Mouse (Mus musculus): ENCODE results near the gene Gm15737. TPM values are rescaled to one million over a fixed set of nuclear protein-coding genes. Genes with fewer than 3 reads are reported as not detected.
A peak's percentile ranks its signal among the peaks of the same experiment; 100 is the strongest.

The Gm15737 gene
- polyA plus RNA-seq, 1 experiment from 2014 or later: 0.34 TPM

- H3K4me1 ChIP-seq (ENCODE audit: control insufficient read depth, insufficient read depth, low read length): peaks cover 12% of the 10 kb centered on the region
- H3K27ac ChIP-seq (ENCODE audit: low read length): no peak overlapping the region
- no peaks in the 10 kb centered on the region for H3K9me3 ChIP-seq (replicated peaks; ENCODE audit: control insufficient read depth, low read length)
- 0 out of 2 replicates have a peak, but pooled peaks cover 5% of the 10 kb centered on the region for H3K36me3 ChIP-seq (ENCODE audit: control insufficient read depth, insufficient read depth)
- WGBS: 91% methylated on average over 2 of the region's 2 CpGs
- ATAC-seq (replicated peaks; ENCODE audit: extremely low read depth, insufficient read depth, low FRiP score): no peak
- H3K4me2 ChIP-seq (ENCODE audit: low read depth, low read length): no peak overlapping the region
- H3K4me3 ChIP-seq (ENCODE audit: low read length): no peak overlapping the region
- H3K9ac ChIP-seq (ENCODE audit: low read length): no peak overlapping the region
- H3K27me3 ChIP-seq (ENCODE audit: control insufficient read depth, insufficient read depth, low read length): no peaks in the 10 kb centered on the region
Measured at GRCm38 (mm10) chr6:92843474-92843873, 25.7 kb upstream of the Gm15737 start.

DNA sequence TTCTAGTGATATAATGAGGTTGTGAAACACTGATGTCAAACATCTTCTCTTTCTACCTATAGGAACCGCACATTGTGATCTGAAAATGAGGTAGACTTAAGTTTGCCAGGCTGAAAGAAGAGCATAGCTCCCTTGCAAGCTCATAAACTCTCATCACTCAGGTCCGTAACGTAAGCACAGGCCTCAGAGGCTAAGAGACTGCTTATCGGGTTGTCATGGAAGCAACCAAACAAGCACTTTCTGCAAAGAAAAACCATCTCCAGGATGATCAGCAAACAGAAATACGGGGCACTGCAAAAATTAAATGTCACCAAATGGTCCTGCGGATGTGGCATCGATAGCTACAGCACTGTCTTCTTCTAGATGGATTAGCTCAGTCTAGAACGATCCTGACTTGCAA, 23.3 kb upstream of the Gm15737 start:
- Histone ChIP-seq H3K4me2 (ENCODE audit: low read depth, low read length) (no peak overlapping the region), H3K27ac (ENCODE audit: low read length) (peak overlapping the region; percentile 61), H3K4me1 (ENCODE audit: control insufficient read depth, insufficient read depth, low read length) (peaks cover 23% of the 10 kb centered on the region), H3K9me3 (replicated peaks; ENCODE audit: control insufficient read depth, low read length) (no peaks in the 10 kb centered on the region), H3K27me3 (ENCODE audit: control insufficient read depth, insufficient read depth, low read length) (no peaks in the 10 kb centered on the region), H3K36me3 (ENCODE audit: control insufficient read depth, insufficient read depth) (peaks cover 9% of the 10 kb centered on the region; the same call in 1 of the 2 replicates), H3K9ac (ENCODE audit: low read length) (no peak overlapping the region), H3K4me3 (ENCODE audit: low read length) (no peak overlapping the region)
- no peak for ATAC-seq (replicated peaks; ENCODE audit: extremely low read depth, insufficient read depth, low FRiP score)
- WGBS: 53% methylated on average over 8 of the region's 8 CpGs

GRCm38 (mm10) chr6:92846614-92847013, 22.5 kb upstream of the Gm15737 start:
- peaks cover 9% of the 10 kb centered on the region; the same call in 1 of the 2 replicates for H3K36me3 ChIP-seq (ENCODE audit: control insufficient read depth, insufficient read depth)
- peak overlapping the region; percentile 70 for H3K27ac ChIP-seq (ENCODE audit: low read length)
- H3K9ac ChIP-seq (ENCODE audit: low read length): no peak overlapping the region
- no peaks in the 10 kb centered on the region for H3K27me3 ChIP-seq (ENCODE audit: control insufficient read depth, insufficient read depth, low read length)
- 39% methylated on average over 4 of the region's 4 CpGs for WGBS
- H3K4me1 ChIP-seq (ENCODE audit: control insufficient read depth, insufficient read depth, low read length): peaks cover 28% of the 10 kb centered on the region
- H3K4me2 ChIP-seq (ENCODE audit: low read depth, low read length): no peak overlapping the region
- no peak overlapping the region for H3K4me3 ChIP-seq (ENCODE audit: low read length)
- no peak for ATAC-seq (replicated peaks; ENCODE audit: extremely low read depth, insufficient read depth, low FRiP score)
- no peaks in the 10 kb centered on the region for H3K9me3 ChIP-seq (replicated peaks; ENCODE audit: control insufficient read depth, low read length)

GRCm38 (mm10) chr6:92849208-92849607, 19.9 kb upstream of the Gm15737 start:
- Histone ChIP-seq H3K27me3 (ENCODE audit: control insufficient read depth, insufficient read depth, low read length) (no peaks in the 10 kb centered on the region), H3K4me2 (ENCODE audit: low read depth, low read length) (no peak overlapping the region), H3K27ac (ENCODE audit: low read length) (peak overlapping the region; percentile 82), H3K4me1 (ENCODE audit: control insufficient read depth, insufficient read depth, low read length) (peaks cover 28% of the 10 kb centered on the region), H3K4me3 (ENCODE audit: low read length) (no peak overlapping the region), H3K9ac (ENCODE audit: low read length) (no peak overlapping the region), H3K9me3 (replicated peaks; ENCODE audit: control insufficient read depth, low read length) (no peaks in the 10 kb centered on the region), H3K36me3 (ENCODE audit: control insufficient read depth, insufficient read depth) (peaks cover 9% of the 10 kb centered on the region; the same call in 1 of the 2 replicates)
- WGBS: 73% methylated on average over 9 of the region's 9 CpGs
- ATAC-seq (replicated peaks; ENCODE audit: extremely low read depth, insufficient read depth, low FRiP score): no peak

DNA sequence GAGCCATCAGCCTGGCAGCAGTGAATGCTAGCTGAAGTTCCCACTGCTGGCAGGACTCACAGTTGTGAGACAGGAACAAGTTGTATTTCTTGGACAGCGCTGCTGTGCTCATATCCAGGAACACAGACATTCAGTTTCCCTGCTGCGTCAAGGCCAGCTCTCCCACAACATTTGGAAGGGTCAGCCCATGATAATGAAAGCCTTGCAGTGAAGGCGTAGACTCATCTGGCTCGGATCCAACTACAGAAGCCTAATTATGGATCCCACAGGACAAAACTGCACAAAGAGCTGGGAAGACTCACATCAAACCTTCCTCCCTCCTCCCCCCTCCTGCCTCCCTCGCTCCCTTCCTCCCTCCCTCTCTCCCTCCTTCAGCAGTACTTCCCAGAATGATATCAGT, 18.9 kb upstream of the Gm15737 start:
- peak overlapping the region; percentile 89 for H3K27ac ChIP-seq (ENCODE audit: low read length)
- peak overlapping the region; percentile 14; the same call in 1 of the 2 replicates for H3K4me2 ChIP-seq (ENCODE audit: low read depth, low read length)
- no peaks in the 10 kb centered on the region for H3K9me3 ChIP-seq (replicated peaks; ENCODE audit: control insufficient read depth, low read length)
- peak overlapping the region; percentile 21; the same call in 1 of the 2 replicates for H3K9ac ChIP-seq (ENCODE audit: low read length)
- peaks cover 33% of the 10 kb centered on the region for H3K4me1 ChIP-seq (ENCODE audit: control insufficient read depth, insufficient read depth, low read length)
- H3K27me3 ChIP-seq (ENCODE audit: control insufficient read depth, insufficient read depth, low read length): no peaks in the 10 kb centered on the region
- no peak overlapping the region for H3K4me3 ChIP-seq (ENCODE audit: low read length)
- peak; percentile 91 for ATAC-seq (replicated peaks; ENCODE audit: extremely low read depth, insufficient read depth, low FRiP score)
- peaks cover 6% of the 10 kb centered on the region; the same call in 1 of the 2 replicates for H3K36me3 ChIP-seq (ENCODE audit: control insufficient read depth, insufficient read depth)
- WGBS: 15% methylated on average over 5 of the region's 5 CpGs

DNA sequence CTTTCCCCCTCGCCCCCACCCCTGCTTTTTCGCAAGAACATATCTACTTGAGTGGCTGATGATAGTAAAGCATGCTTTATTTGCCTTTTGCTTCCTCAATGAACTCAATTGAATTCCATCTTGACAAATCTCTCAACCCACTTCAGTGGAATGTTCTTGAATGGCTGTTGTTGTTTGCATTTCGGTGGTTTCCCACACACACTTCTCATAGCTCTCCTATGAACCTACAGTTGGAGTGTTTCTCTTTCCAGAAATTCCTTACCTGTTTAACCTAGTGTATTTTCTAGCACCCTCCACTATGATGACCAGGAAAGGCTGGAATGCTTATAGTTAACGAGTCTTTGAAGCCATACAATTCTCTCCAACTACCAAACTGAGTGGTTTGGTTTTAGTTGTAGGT, 14.3 kb upstream of the Gm15737 start:
- peaks cover 18% of the 10 kb centered on the region; the same call in 1 of the 2 replicates for H3K36me3 ChIP-seq (ENCODE audit: control insufficient read depth, insufficient read depth)
- no peak overlapping the region for H3K9ac ChIP-seq (ENCODE audit: low read length)
- H3K27ac ChIP-seq (ENCODE audit: low read length): no peak overlapping the region
- no peak overlapping the region for H3K4me2 ChIP-seq (ENCODE audit: low read depth, low read length)
- no peak overlapping the region for H3K4me3 ChIP-seq (ENCODE audit: low read length)
- peaks cover 20% of the 10 kb centered on the region for H3K4me1 ChIP-seq (ENCODE audit: control insufficient read depth, insufficient read depth, low read length)
- 62% methylated on average over 4 of the region's 4 CpGs for WGBS
- no peaks in the 10 kb centered on the region for H3K27me3 ChIP-seq (ENCODE audit: control insufficient read depth, insufficient read depth, low read length)
- no peak for ATAC-seq (replicated peaks; ENCODE audit: extremely low read depth, insufficient read depth, low FRiP score)
- H3K9me3 ChIP-seq (replicated peaks; ENCODE audit: control insufficient read depth, low read length): no peaks in the 10 kb centered on the region

DNA sequence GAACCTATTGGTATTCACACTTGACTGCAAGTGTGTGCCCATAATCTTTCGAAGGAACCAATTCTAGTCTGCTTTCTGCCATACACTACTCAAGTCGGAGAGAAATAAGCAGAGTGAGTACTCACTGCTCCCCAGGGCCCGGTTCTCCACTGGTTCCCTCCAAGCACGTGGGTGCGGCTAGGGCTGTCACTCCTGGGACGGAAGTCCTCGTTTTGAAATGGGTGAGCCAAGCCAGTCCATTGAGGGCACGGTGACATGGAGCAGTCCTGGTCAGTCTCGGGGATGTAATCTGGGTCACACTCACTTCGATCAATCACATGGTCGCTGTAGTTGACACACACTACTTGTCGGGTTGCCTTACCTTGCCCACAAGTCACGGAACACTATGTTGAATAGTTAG, 11.4 kb upstream of the Gm15737 start:
- WGBS: 87% methylated on average over 13 of the region's 13 CpGs

GRCm38 (mm10) chr6:92858721-92859510, 10.2 kb upstream of the Gm15737 start:
- ATAC-seq (replicated peaks; ENCODE audit: extremely low read depth, insufficient read depth, low FRiP score): no peak
- WGBS: 75% methylated on average over 12 of the region's 12 CpGs
- H3K9ac ChIP-seq (ENCODE audit: low read length): no peak overlapping the region
- no peak overlapping the region for H3K4me2 ChIP-seq (ENCODE audit: low read depth, low read length)
- 0 out of 2 replicates have a peak overlapping the region, but pooled peaks have one; percentile 8 for H3K27ac ChIP-seq (ENCODE audit: low read length)
- H3K4me1 ChIP-seq (ENCODE audit: control insufficient read depth, insufficient read depth, low read length): peaks cover 24% of the 10 kb centered on the region
- H3K27me3 ChIP-seq (ENCODE audit: control insufficient read depth, insufficient read depth, low read length): no peaks in the 10 kb centered on the region
- peaks cover 19% of the 10 kb centered on the region; the same call in 1 of the 2 replicates for H3K36me3 ChIP-seq (ENCODE audit: control insufficient read depth, insufficient read depth)
- no peak overlapping the region for H3K4me3 ChIP-seq (ENCODE audit: low read length)
- no peaks in the 10 kb centered on the region for H3K9me3 ChIP-seq (replicated peaks; ENCODE audit: control insufficient read depth, low read length)

More for the DNA sequence above, 11.4 kb upstream of the Gm15737 start:
- H3K4me2 ChIP-seq (ENCODE audit: low read depth, low read length): no peak overlapping the region
- no peak for ATAC-seq (replicated peaks; ENCODE audit: extremely low read depth, insufficient read depth, low FRiP score)
- peaks cover 24% of the 10 kb centered on the region for H3K4me1 ChIP-seq (ENCODE audit: control insufficient read depth, insufficient read depth, low read length)
- H3K27me3 ChIP-seq (ENCODE audit: control insufficient read depth, insufficient read depth, low read length): no peaks in the 10 kb centered on the region
- H3K4me3 ChIP-seq (ENCODE audit: low read length): no peak overlapping the region
- H3K9me3 ChIP-seq (replicated peaks; ENCODE audit: control insufficient read depth, low read length): no peaks in the 10 kb centered on the region
- peaks cover 19% of the 10 kb centered on the region; the same call in 1 of the 2 replicates for H3K36me3 ChIP-seq (ENCODE audit: control insufficient read depth, insufficient read depth)
- H3K9ac ChIP-seq (ENCODE audit: low read length): no peak overlapping the region
- no peak overlapping the region for H3K27ac ChIP-seq (ENCODE audit: low read length)

DNA sequence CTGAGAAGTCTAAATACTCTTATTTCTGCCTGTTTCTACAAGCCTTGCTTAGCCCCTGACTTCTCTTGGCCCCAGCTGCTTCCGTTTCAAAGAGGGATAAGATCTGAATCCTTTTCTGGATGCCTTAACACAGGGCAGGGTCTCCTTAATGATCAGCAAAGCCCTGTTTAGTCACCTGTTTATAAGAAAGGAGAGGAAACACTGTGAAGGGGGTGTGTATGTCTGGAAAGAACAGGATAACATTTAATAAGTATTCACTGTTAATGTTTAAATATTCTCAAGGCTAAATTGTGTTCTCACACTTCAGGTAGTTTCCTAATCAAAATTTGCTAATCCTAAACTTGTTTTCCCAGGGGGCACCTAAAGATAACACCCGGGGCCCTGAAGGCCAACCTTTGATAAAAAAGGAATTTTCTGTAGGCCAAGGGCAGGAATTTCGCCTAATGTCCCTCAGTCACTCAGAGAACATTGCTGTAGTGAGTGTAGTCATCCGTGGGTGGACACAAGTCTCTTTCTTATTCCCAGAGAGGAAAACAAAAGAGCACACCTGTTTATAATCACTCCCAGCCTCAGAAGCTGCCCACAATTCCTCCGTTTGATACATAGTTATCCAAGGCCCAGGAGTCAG, 8.8 kb upstream of the Gm15737 start:
- no peaks in the 10 kb centered on the region for H3K27me3 ChIP-seq (ENCODE audit: control insufficient read depth, insufficient read depth, low read length)
- WGBS: 37% methylated on average over 5 of the region's 5 CpGs
- H3K36me3 ChIP-seq (ENCODE audit: control insufficient read depth, insufficient read depth): peaks cover 19% of the 10 kb centered on the region; the same call in 1 of the 2 replicates
- H3K9me3 ChIP-seq (replicated peaks; ENCODE audit: control insufficient read depth, low read length): no peaks in the 10 kb centered on the region
- ATAC-seq (replicated peaks; ENCODE audit: extremely low read depth, insufficient read depth, low FRiP score): no peak
- H3K4me1 ChIP-seq (ENCODE audit: control insufficient read depth, insufficient read depth, low read length): peaks cover 17% of the 10 kb centered on the region
- H3K27ac ChIP-seq (ENCODE audit: low read length): peak overlapping the region; percentile 48; the same call in 1 of the 2 replicates
- no peak overlapping the region for H3K4me3 ChIP-seq (ENCODE audit: low read length)
- H3K4me2 ChIP-seq (ENCODE audit: low read depth, low read length): no peak overlapping the region
- H3K9ac ChIP-seq (ENCODE audit: low read length): no peak overlapping the region

Data from heart, embryonic 16.5 days (tissue).